Mouse (Mus musculus) urinary bladder, postnatal 4 days (tissue): ENCODE data around the gene Mtrex.
A peak's percentile ranks its signal among the peaks of the same experiment; 100 is the strongest.

ENCODE experiments used
- DNase-seq, 2 experiments: peaks; one replicate each; pipeline ENCODE4 v3.0.0; 2021 to 2022; ENCODE audit warnings: low spot score in 2 of 2

The Mtrex gene

GRCm38 (mm10) chr13:112927287-112928001 lies at the start of gene Mtrex, which contains the start of gene Dhx29:
Gene Mtrex, minus strand, starts transcription at chr13:112927398.
Gene Dhx29, plus strand, starts transcription at chr13:112927454.
- DNase-seq, result peak; percentile 98 to 99

GRCm38 (mm10) chr13:112976720-112977119 lies 49.5 kb upstream of the Mtrex start:
- no peak for DNase-seq

- no peak for DNase-seq
These were observed 40.1 kb upstream of the Mtrex start for GRCm38 (mm10) chr13:112967267-112967666.

- DNase-seq, result no peak
These were observed 37.2 kb upstream of the Mtrex start for GRCm38 (mm10) chr13:112964421-112964820.

GRCm38 (mm10) chr13:112963081-112963480 lies 35.9 kb upstream of the Mtrex start:
- no peak for DNase-seq

GRCm38 (mm10) chr13:112954067-112954466 lies 26.9 kb upstream of the Mtrex start:
- no peak for DNase-seq

- no peak for DNase-seq
These were observed 18.7 kb upstream of the Mtrex start for GRCm38 (mm10) chr13:112945900-112946299.

- DNase-seq, result no peak
These were observed 18.1 kb upstream of the Mtrex start for GRCm38 (mm10) chr13:112945312-112945711.

- no peak for DNase-seq
These were observed 14.7 kb upstream of the Mtrex start for GRCm38 (mm10) chr13:112941879-112942330.

GRCm38 (mm10) chr13:112938130-112938529 lies 10.9 kb upstream of the Mtrex start:
- no peak for DNase-seq

- no peak for DNase-seq
These were observed 955 bp upstream of the Mtrex start for GRCm38 (mm10) chr13:112928038-112928668.

GRCm38 (mm10) chr13:112926796-112927195 lies 402 bp downstream of the Mtrex start:
- DNase-seq, result no peak

GRCm38 (mm10) chr13:112925976-112926375 lies 1.2 kb downstream of the Mtrex start:
- no peak for DNase-seq

- no peak for DNase-seq
These were observed 1.9 kb downstream of the Mtrex start for GRCm38 (mm10) chr13:112925266-112925665.

GRCm38 (mm10) chr13:112920906-112921305 lies 6.3 kb downstream of the Mtrex start:
- no peak for DNase-seq

- no peak for DNase-seq
These were observed 7.9 kb downstream of the Mtrex start for GRCm38 (mm10) chr13:112919141-112919865.

- DNase-seq, result no peak
These were observed 16.8 kb downstream of the Mtrex start for GRCm38 (mm10) chr13:112910434-112910833.

GRCm38 (mm10) chr13:112909663-112910062 lies 17.5 kb downstream of the Mtrex start:
- no peak for DNase-seq

GRCm38 (mm10) chr13:112902176-112902575 lies 25.0 kb downstream of the Mtrex start:
- DNase-seq, result no peak

- DNase-seq, result no peak
These were observed 40.0 kb downstream of the Mtrex start for GRCm38 (mm10) chr13:112887234-112887633.

- no peak for DNase-seq
These were observed 55.5 kb downstream of the Mtrex start for GRCm38 (mm10) chr13:112871500-112872266.
